Mouse (Mus musculus) telencephalon, adult 2 months (tissue): ENCODE measurements around the gene Ppp2r2d.
A peak's percentile ranks its signal among the peaks of the same experiment; 100 is the strongest.

ENCODE experiments used
- DNase-seq: peaks from one replicate; pipeline ENCODE4 v3.0.0-alpha.2; 2011; ENCODE audit warnings: low read depth, low spot score

Gene Ppp2r2d

DNA sequence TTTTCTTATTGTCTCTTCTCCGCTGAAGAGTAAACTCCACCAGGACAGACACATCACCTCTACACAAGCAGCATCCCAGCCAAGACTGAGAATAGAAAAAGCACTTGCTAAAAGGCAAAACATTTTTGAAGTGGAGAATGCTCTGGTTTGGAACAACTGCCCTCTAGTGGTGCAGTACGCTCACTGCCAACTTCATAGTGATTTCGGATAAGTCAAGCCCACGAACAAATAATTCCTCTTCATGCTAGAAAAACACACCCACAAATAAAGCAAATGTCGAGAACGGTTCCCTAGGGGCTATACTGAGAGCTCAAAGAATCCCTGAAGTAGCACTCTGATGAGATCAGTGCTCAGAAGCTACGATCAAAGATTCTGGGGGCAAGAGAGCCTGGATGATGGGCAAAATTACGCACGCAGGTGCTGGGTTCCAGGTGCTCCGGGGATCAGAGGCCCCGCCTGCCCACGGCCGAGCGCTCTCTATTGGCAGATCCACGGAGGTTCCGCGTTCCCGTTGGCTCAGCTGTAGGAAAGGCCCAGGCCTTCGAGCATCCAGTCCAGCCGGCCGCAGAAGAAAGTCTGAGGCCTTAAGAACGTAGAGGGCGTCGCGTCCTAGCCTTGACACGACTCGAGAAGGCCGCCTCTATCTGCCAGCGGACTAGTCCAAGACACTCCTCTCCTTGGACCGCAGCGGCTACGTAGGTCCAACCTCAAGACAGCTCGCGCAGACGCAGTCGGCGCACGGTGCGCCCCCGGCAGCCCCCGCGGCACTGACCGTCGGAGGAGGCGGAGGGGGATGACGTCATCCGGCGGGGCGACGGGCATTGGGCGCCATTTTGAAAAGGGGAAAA lies at the start of gene Ppp2r2d, which contains the start of gene Mapk1ip1:
Ppp2r2d (plus strand) TSS at position 536 of the 848 bp plus-strand sequence.
Mapk1ip1 (minus strand) TSS at position 730 of the 848 bp plus-strand sequence.
- DNase-seq, result peak; percentile 94

DNA sequence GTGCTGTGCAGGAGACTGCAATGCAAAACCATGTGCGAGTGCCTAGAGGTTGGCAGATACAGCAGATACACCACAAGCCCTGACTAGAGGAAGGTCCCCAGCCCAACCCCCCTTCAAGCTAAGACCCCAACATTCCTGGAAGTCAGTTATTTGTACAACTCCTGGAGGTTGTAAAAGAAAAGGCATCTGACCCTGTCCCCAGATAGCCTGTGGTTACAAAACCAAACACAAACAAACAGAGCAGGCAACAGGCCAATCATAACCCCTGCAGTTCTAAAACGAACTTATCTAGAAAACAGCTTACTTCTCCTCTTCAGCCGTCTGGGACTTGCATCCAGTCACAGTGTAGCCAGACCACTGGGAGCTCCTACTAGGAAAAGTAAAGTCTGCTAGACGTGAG lies 42.5 kb upstream of the Ppp2r2d start:
- no peak for DNase-seq

DNA sequence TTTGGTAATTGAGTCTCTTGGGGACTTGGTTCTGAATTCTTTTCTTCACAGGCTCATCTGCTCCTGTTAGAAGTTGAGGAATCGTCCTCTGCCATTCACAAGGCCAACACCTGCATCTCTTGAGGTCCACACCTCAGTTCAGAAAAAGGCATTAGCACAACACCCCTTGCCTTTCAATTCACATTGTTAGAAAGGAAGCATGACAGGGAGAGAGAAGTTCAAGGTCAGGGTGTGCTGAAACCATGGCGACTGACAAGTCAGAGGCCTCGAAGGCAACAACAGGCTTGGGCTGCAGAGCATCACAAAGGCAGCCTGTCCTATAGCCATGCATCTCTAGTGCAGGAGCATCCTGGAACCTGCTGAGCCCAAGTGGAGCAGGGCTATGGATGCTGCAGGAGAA lies 38.7 kb upstream of the Ppp2r2d start:
- no peak for DNase-seq

DNA sequence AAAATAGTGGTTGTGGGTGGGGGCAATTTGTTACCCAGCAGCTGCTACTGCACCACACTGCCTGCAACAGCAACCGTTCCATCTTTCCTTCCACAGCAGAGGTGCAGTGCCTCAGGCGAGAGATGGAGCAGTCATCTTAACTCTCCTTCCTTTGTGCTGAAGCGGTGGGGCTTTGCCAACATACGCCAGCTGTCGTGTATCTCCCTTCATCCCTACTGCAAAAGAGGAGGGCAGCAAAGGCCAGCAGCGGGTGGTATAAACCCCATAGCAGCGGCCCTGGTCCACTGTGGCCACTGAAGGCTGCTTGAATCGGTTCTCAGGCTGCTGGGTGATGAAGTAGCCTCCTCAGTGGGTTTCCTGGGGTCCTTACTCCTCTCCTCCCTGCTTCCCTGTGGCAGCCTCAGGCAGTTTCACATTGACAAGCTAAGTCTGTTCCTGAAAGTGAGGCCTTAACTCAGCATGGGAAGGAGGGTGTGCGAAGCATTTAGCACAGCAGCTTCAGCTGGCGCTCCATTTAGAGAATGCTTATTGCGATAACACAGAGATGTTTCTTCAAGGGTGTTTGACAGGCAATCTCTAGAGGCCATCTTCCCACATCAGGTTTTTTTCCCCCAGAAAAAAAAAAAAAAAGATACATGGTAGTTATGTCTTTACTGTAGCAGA lies 32.5 kb upstream of the Ppp2r2d start:
- DNase-seq, result no peak

DNA sequence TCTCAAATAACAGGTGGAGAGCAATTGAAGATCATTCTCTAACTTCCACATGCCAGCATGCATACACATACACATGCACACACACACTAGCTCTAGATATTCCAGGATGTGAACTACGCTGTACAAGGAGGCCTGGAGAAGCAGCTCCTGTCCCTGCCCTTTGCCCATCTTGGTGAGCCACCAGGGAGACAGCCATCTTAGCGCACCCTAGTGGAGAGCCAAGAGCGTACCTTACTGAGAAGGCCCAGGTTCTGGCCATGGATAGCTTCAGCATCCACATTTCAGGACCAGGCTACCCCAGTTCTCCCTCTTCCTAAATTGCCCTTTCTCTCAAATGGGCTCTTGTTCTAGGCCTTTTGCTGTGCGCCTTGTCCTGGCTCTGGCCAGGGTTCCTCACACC lies 27.6 kb upstream of the Ppp2r2d start:
- DNase-seq, result no peak

DNA sequence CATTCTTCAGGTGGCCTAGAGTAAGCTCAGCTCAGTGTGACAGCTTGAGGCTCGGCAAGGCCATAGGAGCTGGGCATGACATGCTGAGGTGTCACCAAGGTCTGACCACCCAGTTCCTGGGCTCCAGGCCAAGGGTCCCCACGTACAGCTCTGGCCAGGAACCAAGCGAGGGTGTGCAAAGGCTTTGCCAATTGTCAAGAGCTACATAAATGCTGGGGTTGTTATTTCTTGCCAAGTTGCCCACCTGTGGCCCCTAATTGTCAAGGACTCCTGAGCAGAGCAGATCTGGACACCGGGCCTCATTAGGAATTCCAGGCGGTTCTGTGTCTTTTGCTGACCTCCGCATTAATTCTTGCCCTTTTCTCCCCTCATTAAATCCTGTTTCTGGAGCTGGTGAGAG lies 21.5 kb upstream of the Ppp2r2d start:
- no peak for DNase-seq

DNA sequence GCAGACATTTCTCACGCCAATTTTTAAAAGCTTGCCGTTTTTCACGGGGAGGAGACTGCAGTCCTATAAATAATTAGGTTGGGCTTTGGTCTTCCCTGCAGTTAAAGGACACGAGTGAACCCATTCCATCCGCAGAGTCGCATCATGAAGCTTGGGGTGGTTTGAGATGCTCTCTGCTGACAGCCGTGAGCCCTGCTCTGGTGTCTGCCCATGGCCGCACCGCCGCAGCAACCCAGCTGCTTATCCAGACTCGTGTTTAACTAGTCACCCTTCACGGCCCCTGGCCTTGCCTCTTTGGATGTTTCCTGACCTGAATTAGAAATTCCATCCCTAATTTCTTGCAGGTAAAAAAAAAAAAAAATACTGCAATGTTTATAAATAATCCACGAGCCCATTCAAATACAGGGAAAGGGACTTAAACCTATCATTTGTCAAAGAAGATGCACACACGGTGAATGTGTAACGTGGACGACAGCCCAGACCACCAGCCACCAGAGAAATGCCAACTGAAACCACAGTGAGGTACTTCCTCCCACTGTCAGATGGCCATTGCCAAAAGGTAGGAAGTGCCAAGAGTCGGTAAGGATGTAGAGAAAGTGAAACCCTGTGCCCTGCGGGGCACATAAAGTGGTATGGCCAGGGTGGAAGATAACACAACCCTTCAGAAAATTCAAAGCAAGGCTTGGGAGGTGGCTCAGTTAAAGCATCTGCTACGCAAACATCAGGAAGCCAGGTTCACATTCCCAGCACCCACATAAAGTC lies 20.7 kb upstream of the Ppp2r2d start:
- DNase-seq, result no peak

DNA sequence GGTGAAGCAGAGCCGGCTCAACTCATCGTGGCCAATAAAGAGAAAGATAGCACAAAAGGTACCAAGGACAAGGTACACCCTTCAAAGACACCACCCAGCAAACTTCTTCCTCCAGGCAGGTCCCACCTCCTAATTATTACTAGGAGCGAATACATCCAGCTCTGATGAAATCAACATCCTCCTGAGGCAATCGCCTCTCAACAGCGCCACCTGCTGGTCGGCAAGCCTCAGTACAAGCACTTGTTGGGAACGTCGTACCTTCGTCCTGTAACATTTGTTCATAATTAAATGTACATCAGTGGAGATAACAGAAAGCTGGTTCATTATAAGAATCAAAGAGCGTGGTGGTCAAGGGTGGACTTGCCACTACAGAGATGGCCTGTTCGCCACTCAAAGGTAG lies 18.1 kb upstream of the Ppp2r2d start:
- DNase-seq, result no peak

DNA sequence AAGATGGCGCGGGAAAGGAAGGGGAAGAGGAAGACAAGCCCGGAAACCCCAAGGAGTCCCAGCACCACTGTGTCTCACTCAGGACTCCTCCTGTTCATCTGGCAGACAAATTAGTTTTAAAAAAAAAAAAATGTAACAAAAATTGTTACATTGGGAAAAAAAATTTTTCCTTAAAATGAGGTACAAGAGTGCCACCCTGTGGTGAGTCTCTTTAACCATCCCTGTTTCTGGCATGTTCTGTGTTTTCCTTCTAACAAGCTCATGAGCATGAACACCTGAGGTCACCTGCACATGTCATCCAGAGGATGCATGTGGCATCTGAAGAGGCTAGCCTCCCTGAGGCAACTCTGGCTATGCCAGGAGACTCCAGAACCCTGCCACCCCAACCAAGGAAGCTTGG lies 10.9 kb upstream of the Ppp2r2d start:
- DNase-seq, result no peak

DNA sequence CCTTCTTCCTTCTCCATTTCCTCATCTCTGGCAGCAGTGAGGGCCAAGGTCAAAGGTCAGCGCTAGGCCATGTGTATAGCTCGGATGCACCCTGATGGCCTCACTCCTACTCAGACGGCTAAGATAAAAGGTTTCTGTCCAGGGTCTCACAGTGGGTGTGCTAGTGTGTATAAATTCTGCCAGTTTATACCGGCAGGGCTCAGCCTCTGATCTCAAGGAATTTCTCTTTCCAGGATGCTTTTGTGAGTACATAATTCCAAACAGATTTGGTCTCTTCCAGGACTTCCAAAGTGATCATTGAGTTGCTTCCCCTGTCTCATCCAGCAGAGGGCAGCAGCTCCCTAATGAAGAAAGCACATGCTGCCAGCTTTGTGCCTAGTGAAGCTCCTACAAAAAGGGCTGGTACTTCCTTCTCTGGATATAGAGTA lies 5.3 kb upstream of the Ppp2r2d start:
- peak; percentile 60 for DNase-seq

DNA sequence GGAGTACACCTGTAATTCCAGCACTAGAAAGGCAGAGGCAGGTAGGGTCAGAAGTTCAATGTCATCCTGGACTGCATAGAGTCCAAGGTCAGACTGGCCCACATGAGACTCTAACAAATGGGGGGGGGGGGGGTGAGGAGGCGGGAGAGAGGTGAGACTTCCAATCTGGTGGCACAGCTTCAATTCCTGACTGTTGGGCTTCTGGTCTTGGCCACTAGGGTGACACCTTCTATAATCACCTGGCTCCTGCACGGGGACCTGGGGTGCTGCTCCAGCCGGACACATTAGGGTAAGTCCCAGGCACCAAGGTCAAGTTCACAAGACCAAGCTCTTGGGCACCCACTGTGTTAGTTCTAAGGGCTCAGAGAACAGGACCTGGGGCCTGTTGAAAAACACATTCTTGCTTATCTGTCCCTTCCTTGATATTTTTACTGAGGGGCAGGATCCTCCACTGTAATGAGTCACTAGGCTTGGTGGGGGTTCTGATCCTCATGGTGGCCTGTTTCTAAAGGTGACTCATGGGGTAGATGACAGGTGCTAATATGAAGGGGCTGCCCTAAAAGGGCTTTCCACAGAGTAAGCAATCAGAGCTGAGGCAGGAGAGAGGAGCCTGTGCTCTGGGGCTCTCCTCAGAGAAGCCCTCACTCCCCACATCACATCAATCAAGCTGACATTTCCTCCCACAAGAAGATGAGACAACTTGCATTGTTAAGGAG lies 4.3 kb upstream of the Ppp2r2d start:
- DNase-seq, result no peak

DNA sequence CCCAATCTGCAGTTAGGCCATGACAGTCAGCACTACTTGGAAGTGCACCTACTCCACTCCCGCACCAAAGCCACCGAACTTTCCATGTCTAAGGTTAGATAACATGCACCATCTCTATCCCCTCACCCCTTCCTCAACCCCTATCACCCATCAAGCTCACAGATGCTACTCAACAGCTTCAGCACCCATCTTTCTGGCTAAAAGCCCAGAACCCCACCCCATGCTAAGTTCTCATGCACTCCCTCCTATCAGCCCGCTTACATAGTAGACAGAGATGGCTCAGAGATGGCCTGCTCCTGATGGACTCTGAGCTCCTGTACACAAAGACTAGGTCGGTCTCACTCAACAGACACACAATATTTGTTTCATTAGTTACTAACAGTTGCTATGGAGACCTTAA lies 2.5 kb upstream of the Ppp2r2d start:
- DNase-seq, result no peak

DNA sequence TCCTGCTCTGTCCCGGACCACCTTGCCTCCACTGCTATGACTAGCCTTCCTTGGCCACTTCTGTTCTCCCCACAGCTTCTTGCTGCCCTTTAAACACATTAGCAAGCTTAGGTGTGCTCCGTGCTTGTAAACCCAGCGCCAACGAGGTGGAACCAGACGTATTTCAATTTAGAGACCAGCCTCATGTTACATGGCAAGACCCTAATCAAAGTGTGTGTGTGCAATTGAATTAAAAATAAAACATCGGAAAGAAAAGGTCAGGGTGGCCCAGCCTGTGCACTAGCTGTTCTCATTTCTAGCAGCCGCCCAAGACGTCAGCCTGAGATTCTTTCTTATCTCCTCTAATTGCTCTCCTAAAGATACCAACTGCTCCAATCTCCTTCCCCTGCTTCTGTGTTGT lies 768 bp upstream of the Ppp2r2d start:
- DNase-seq, result no peak

DNA sequence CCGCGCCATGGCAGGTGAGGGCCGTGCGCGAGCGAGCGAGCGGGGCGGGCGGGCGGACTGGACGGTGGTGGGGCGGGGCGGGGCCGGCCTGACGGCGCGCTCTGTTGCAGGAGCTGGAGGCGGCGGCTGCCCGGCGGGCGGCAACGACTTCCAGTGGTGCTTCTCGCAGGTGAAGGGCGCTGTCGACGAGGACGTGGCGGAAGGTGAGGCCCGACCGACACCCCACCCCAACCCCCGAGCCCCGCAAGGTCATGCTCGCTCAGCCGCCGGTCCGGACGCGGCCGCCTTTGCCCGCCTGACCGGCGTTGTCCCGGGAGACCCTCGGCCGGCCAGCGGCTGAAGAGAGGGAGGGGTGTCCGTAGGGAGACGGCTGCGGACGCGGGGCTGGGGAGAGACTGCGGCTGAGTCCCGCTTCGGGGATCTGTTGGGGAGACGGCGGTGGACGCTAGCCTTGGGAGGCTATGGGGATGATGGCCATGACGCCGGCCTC lies 668 bp downstream of the Ppp2r2d start:
- no peak for DNase-seq

DNA sequence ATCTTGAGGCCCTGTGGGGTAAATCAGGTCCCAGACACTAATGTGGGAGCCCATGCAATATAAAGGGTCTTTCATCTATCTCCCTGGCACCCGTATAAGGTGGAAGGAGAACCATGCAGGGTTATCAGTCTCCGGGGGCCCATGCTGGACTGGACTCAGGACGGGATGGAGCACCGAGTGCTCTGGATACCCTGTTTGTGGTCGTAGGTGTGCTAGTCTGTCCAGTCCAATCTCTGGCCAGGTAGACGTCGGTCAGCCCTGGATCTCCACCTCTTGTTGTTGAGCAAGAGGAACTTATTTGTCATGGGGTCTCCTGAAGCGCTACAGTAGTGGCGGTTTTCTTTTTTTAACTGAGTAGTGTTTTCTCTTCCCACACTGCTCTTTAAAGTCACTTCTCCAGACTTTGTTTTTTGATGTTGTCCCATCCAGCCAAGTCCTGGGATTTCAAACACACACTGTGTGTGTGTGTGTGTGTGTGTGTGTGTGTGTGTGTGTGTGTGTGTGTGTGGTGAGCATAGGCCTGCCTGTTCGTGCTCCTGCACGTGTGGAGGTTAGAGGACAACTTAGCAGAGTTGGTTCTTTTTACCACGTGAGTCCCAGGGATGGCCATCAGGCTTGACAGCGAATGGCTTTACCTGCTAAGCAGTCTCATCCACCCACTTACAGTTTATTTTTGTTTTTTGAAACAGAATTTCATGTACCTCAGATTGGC lies 1.6 kb downstream of the Ppp2r2d start:
- DNase-seq, result no peak

DNA sequence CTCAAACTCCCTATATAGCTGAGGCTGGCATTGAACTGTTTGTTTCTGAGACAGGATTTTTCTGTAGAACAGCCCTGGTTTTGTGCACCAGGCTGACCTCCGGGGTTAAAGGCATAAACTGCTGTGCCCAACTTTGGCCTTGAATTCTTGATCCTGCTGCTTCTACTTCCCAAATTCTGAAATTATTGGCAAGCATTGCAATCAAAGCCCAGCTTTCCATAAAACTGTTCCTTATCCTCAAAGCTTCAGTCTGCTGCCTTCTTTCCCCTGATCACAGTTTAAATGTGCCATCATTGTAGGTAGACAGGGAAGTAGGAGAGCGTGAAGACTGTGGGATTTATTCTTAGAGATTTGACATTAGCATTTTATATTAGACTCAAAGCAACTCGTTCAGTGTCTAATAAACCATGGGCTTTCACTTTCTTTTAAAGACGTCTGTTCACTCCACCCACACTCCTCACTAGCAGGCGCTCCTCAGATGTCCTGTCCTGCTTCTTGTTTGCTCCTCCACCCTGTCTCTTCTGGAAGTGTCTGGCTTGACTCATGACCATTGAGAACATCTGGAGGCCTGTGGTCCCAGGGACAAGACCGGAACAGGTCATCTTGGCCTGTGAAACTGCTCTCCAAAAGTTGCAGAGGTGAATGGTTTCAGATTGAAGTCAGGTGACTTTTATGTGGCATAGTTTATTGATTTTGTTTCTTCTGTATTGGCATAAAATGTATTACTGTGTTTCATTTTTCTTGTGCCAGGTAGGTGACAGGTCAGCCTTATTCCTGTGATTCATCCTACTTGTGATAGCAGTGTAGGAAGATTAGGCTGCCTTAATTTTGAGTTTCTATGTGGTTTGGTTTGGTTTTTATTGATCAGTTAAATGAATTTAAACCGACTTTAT lies 2.4 kb downstream of the Ppp2r2d start:
- DNase-seq, result no peak

DNA sequence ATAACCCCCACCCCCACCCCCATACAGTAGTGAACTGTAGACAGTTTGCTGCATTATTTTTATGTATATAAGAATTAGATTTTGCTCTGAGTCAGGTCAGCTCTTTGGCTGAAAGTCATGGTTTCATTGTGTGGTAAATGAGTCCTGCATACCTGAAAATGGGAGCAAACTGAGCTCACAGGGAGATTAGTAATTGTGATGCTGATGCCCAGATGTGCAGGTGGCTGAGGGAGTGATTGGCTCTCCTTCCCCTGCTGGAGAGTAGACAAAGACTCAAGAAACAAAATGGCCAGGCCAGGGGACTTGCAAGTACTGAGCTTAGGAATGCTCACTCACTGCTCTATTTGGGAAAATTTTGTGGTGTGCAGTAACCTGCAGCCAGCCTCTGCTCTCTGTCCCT lies 4.2 kb downstream of the Ppp2r2d start:
- no peak for DNase-seq

DNA sequence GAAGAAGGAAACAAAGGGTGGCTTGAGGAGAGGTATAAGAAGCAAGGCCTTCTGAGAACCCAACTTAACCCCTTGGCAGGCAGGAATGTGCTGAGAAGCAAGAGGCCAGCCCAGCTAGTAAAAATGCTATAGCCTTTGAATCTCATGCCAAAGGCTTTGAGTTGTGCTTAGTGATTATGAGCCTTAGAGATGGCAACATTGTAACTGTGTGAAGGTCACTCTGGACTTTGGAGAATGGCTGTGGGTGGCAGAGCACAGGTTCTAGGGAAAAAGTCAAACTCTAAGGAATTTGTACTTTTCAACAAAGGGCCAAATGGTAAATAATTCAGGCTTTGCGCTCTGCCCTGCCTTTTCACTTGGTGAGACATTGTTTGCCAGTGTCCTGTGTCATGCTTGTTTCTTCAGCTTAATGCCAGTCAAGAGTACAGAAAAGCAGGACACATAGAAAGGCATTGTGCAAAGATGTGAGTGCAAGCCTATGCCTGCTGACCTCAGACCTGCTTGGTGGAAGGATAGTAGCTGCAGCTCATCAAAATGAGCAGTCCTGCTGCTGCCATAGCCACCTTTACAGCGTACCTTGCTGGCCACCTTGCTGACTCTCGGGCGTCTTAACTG lies 7.6 kb downstream of the Ppp2r2d start:
- no peak for DNase-seq

DNA sequence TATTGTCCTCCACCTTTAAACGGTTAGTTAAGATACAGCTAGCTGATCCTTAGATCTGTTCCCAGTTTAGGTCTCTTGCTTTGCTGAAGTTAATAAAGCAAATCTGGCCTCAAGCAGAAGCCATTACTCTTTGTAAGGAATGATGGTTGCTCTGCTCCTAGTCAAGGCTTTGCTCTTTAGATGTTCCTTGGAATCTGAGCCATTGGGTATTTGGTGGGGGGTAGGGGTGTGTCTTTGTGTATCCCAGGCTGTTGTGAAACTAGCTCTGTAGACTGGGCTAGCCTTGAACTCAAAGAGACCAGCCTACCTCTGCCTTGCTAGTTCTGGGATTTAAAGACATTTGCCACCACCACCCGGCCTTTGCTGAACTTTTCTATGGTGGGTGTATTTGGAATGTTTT lies 8.3 kb downstream of the Ppp2r2d start:
- no peak for DNase-seq
